Mouse (Mus musculus): ENCODE data around the gene Ldlrad3. TPM values are rescaled to one million over a fixed set of nuclear protein-coding genes. Genes with fewer than 3 reads are reported as not detected.

Gene Ldlrad3
- polyA plus RNA-seq (2012; ENCODE audit: insufficient read depth, insufficient read length, missing spikeins): 33.5 and 35.9 TPM in 2 replicates

DNA sequence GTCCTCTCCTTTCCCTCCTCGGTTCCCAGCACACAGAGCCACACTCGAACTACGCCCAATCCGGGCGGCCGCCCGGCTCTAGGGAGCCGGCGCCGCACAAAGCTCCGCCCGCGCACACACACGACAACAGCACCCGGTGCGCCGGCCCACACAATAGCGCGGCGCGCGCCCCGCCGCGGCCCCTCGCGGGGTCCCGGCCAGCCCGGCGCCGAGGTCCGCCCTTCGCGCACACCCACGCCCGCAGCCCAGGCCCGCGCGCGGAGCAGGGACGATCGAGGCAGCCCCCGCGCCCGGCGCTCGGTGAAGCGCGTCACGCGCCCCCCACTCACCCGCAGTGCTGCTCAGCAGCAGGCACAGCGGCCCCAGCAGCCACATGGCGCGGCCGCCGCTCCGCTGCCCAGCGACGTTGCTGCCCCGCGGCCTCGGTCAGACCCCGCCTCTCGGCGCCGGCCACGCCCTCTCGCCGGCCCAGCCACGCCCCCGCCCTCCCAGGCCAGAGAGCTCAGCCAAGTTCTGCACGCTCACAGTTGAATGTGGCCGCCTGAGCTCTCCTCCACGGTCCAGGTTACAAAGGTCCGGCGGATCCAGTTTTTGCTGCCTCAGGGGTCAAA is at the start of gene Ldlrad3:
Gene Ldlrad3 (minus strand): TSS at position 435 of the 611 bp plus-strand sequence.
- Histone ChIP-seq H3K4me3 (ENCODE audit: insufficient read depth, low read length) (peak within 1 kb of the TSS; percentile 70), H3K27ac (ENCODE audit: insufficient read depth, low read depth, low read length) (peak within 1 kb of the TSS; percentile 48), H3K4me1 (ENCODE audit: control insufficient read depth, insufficient read depth, low read length) (peaks cover 59% of the 10 kb centered on the region)
- TF ChIP-seq CTCF (IDR thresholded peaks at IDR 0.05; ENCODE audit: low read depth, low read length) (no peak), POLR2A (IDR thresholded peaks at IDR 0.05; ENCODE audit: borderline replicate concordance, low read depth, low read length) (no peak; the same call in 1 of the 2 replicates)

DNA sequence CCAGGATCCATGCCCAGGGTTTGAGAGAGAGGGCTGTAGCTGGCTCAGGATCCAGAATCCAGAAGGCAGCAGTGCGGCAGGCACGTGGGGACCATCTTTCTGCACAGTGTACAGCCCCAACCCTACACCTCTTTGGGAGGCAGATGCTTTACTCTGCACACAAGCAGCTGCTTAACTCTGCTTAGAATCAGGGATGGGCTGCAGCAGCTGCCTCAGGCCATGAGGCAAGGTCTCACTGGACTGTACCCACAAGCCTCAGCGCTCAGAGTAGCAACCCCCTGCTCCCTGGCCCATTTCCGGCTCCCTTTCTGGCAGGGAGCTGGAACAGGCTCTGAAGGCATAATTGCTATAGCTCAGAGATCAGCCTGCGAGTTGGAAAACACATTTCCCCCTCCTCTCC is 45.3 kb upstream of the Ldlrad3 start:
- Histone ChIP-seq H3K27ac (ENCODE audit: insufficient read depth, low read depth, low read length) (no peak overlapping the region), H3K4me3 (ENCODE audit: insufficient read depth, low read length) (no peak overlapping the region), H3K4me1 (ENCODE audit: control insufficient read depth, insufficient read depth, low read length) (peaks cover 28% of the 10 kb centered on the region)
- TF ChIP-seq POLR2A (IDR thresholded peaks at IDR 0.05; ENCODE audit: borderline replicate concordance, low read depth, low read length) (no peak), CTCF (IDR thresholded peaks at IDR 0.05; ENCODE audit: low read depth, low read length) (no peak)

DNA sequence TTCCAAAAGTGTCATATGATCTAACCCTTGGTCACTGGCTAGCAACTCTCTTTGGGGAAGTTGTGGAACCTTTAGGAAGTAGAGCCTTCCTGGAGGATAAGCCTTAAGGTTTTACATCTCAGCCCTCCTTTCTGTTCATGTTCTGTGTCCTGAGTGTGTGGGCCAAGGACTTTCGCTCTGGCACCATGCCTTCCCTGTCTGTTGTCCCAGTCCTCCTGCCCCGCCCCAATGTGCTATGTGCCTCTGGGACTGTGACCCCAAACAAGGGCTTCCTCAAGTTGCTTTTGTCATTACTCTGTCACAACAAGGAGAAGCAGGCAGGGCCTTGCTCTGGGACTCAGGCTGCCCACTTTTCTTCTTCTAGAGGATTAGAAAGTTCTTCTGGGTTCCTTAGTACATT is 42.9 kb upstream of the Ldlrad3 start:
- Histone ChIP-seq H3K4me3 (ENCODE audit: insufficient read depth, low read length) (no peak overlapping the region), H3K4me1 (ENCODE audit: control insufficient read depth, insufficient read depth, low read length) (peaks cover 28% of the 10 kb centered on the region), H3K27ac (ENCODE audit: insufficient read depth, low read depth, low read length) (no peak overlapping the region; the same call in 1 of the 2 replicates)
- no peak for TF ChIP-seq POLR2A (IDR thresholded peaks at IDR 0.05; ENCODE audit: borderline replicate concordance, low read depth, low read length)
- no peak for TF ChIP-seq CTCF (IDR thresholded peaks at IDR 0.05; ENCODE audit: low read depth, low read length)

DNA sequence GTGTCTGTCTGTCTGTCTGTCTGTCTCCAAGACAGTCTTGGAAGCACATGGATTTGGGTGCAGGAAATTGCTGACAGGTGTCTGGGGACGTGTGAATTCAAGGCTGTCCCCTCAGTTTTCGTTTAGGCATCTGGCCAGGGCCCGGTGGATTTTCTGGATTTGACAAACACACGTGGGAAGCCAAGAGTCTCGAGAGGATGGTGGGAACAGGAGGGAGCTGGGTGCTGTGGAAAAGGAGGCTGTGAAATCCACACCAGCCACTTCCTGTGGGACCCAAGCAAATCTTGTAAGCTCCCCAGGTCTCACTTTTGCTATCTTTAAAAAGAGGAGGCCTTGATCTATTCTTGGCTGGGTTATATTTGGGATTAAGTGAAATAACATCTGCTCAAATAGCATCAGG is 42.1 kb upstream of the Ldlrad3 start:
- no peak overlapping the region for H3K4me3 ChIP-seq (ENCODE audit: insufficient read depth, low read length)
- peak overlapping the region; percentile 19; the same call in 1 of the 2 replicates for H3K27ac ChIP-seq (ENCODE audit: insufficient read depth, low read depth, low read length)
- TF ChIP-seq POLR2A (IDR thresholded peaks at IDR 0.05; ENCODE audit: borderline replicate concordance, low read depth, low read length) (no peak), CTCF (IDR thresholded peaks at IDR 0.05; ENCODE audit: low read depth, low read length) (no peak)

DNA sequence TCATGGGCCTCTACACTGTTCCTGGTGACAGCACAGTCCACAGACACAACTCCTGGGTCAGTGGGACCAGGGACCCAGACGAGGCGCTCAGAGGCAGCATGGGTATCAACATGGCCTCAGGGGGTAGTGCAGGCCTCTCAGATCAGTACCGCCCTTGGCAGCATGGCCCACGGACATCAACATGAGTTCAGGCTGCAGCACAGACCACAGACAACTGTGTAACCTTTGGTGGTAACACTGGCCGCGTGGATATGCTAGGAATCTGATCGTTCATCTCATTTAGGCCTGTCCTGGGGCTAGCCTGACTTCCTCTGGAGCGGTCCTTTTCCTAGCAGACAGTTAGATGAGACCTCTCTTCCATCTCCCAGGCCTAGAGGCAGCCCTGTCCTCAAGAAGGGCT is 41.7 kb upstream of the Ldlrad3 start:
- TF ChIP-seq CTCF (IDR thresholded peaks at IDR 0.05; ENCODE audit: low read depth, low read length): no peak
- TF ChIP-seq POLR2A (IDR thresholded peaks at IDR 0.05; ENCODE audit: borderline replicate concordance, low read depth, low read length): no peak
- Histone ChIP-seq H3K4me1 (ENCODE audit: control insufficient read depth, insufficient read depth, low read length) (peaks cover 28% of the 10 kb centered on the region), H3K27ac (ENCODE audit: insufficient read depth, low read depth, low read length) (no peak overlapping the region), H3K4me3 (ENCODE audit: insufficient read depth, low read length) (no peak overlapping the region)

More for the DNA sequence above, 42.1 kb upstream of the Ldlrad3 start:
- peaks cover 28% of the 10 kb centered on the region for H3K4me1 ChIP-seq (ENCODE audit: control insufficient read depth, insufficient read depth, low read length)

DNA sequence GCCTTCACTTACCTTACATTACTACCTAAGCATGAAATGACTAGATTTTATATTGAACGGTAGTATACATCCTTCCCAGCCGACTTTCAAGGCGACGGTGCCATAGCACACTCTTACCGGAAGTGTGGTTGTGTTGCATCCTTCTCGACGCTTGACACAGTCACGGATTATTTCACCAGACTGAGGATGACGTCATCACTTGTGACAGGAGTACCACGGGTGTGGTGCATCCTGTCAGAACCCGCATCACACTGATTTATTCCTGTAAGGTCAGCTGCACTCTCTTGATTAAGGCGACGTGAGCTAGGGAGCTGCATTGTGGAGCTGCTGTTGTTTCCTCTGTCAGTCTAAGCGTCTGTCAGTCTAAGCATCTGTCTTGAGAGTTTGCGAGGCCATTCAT is 40.1 kb upstream of the Ldlrad3 start:
- no peak overlapping the region for H3K4me3 ChIP-seq (ENCODE audit: insufficient read depth, low read length)
- peaks cover 17% of the 10 kb centered on the region for H3K4me1 ChIP-seq (ENCODE audit: control insufficient read depth, insufficient read depth, low read length)
- no peak overlapping the region for H3K27ac ChIP-seq (ENCODE audit: insufficient read depth, low read depth, low read length)
- TF ChIP-seq CTCF (IDR thresholded peaks at IDR 0.05; ENCODE audit: low read depth, low read length): no peak

DNA sequence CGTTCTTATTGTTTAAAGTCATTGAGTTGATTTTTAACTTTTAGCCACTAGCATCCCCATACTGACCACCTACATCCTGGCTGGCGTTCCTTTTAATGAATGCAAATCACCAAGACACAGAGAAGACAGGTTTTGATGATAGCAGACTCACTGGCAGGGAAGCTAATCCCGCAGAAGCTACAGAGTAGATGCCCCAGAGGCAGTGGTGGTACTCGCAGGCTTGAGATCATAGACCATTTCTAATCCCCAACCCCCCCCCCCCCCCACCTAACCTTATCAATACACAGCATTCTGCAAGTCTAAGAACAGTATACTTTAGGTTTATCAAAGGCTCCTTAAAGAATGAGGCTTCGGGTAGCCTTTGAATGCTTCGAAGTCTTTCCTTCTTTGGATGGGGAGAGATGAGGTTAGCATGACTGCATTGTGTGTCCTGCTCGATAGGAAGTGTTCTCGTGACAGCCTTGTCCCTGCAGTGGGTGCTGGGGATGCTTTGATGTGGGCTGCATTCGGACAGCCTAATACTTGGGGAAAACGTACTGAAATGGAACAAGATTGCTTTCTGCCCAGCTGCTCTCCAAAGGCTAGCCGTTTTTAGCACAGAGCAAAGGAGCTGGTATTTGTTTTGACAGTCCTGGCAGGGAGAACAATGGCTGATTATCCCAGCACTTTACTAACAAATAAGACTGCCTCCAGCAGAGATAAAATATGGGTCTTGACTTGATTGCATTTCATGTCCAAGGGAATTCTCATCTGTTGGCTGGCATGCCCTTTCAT is 37.4 kb upstream of the Ldlrad3 start:
- H3K4me1 ChIP-seq (ENCODE audit: control insufficient read depth, insufficient read depth, low read length): peaks cover 4% of the 10 kb centered on the region; the same call in 1 of the 2 replicates
- TF ChIP-seq CTCF (IDR thresholded peaks at IDR 0.05; ENCODE audit: low read depth, low read length) (no peak), POLR2A (IDR thresholded peaks at IDR 0.05; ENCODE audit: borderline replicate concordance, low read depth, low read length) (no peak)
- H3K27ac ChIP-seq (ENCODE audit: insufficient read depth, low read depth, low read length): no peak overlapping the region
- H3K4me3 ChIP-seq (ENCODE audit: insufficient read depth, low read length): no peak overlapping the region

DNA sequence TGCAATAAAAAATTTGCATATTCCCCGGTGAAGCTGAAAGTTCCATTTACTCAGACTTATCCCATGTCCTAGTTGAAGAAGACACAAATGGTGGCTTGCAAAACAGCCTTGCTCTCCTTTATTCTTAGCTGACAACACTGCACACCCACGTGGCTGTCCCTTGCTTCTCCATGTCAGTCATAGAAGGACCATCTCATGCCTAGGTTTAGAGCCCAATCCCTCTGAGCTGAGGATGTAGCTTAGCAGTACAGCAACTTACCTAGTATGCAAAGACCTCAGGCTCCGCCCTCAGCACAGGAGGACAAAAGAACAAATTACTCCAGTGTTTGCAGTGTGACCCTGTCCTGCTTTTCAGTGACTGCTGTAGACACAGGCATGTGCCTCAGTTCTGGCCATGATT is 36.6 kb upstream of the Ldlrad3 start:
- H3K4me3 ChIP-seq (ENCODE audit: insufficient read depth, low read length): no peak overlapping the region
- no peak overlapping the region for H3K27ac ChIP-seq (ENCODE audit: insufficient read depth, low read depth, low read length)
- TF ChIP-seq CTCF (IDR thresholded peaks at IDR 0.05; ENCODE audit: low read depth, low read length): no peak
- no peak for TF ChIP-seq POLR2A (IDR thresholded peaks at IDR 0.05; ENCODE audit: borderline replicate concordance, low read depth, low read length)
- no peaks in the 10 kb centered on the region for H3K4me1 ChIP-seq (ENCODE audit: control insufficient read depth, insufficient read depth, low read length)

DNA sequence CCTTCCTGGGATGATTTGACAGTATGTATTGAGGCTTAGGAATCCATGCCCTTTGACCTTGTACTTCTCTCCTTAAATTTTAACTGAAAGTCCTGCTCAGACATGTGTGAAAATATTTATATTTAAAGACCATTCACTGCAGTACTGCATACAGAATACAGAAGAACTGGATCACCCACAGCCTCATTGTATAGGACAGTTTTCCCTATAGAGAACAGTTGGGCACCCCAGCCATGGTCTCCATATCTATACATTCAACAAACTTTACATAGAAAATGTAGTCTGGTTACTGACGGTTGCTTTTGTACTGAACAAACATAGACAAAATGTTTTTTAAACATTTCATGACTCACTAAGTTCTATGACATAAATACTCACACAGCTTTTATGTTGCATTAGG is 30.6 kb upstream of the Ldlrad3 start:
- no peak overlapping the region for H3K4me3 ChIP-seq (ENCODE audit: insufficient read depth, low read length)
- TF ChIP-seq CTCF (IDR thresholded peaks at IDR 0.05; ENCODE audit: low read depth, low read length) (no peak), POLR2A (IDR thresholded peaks at IDR 0.05; ENCODE audit: borderline replicate concordance, low read depth, low read length) (no peak)

DNA sequence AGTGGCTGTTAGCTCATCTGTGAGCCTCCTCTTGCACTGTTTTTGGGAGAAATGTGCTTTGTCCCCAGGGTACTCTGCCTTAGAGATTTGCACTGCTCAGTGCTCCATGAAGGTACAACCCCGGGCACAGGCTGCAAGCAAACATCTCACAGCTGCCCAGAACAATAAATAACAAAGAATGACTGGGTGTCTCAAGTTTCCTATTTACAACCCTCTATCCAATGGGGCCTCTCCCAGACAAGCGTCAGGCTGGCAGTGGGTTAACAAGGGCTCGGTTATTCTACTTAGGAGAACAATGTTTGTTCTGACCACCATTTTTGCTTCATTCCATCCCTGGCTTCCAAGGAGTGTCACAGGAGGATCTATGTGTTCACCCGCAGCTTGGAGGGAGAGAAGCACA is 25.9 kb upstream of the Ldlrad3 start:
- Histone ChIP-seq H3K27ac (ENCODE audit: insufficient read depth, low read depth, low read length) (no peak overlapping the region), H3K4me1 (ENCODE audit: control insufficient read depth, insufficient read depth, low read length) (no peaks in the 10 kb centered on the region), H3K4me3 (ENCODE audit: insufficient read depth, low read length) (no peak overlapping the region)
- TF ChIP-seq POLR2A (IDR thresholded peaks at IDR 0.05; ENCODE audit: borderline replicate concordance, low read depth, low read length): no peak
- TF ChIP-seq CTCF (IDR thresholded peaks at IDR 0.05; ENCODE audit: low read depth, low read length): no peak

More for the DNA sequence above, 30.6 kb upstream of the Ldlrad3 start:
- Histone ChIP-seq H3K27ac (ENCODE audit: insufficient read depth, low read depth, low read length) (no peak overlapping the region), H3K4me1 (ENCODE audit: control insufficient read depth, insufficient read depth, low read length) (no peaks in the 10 kb centered on the region)
